27 mouse cellular contexts compared by ENCODE assay signal in the genomic region with DNA sequence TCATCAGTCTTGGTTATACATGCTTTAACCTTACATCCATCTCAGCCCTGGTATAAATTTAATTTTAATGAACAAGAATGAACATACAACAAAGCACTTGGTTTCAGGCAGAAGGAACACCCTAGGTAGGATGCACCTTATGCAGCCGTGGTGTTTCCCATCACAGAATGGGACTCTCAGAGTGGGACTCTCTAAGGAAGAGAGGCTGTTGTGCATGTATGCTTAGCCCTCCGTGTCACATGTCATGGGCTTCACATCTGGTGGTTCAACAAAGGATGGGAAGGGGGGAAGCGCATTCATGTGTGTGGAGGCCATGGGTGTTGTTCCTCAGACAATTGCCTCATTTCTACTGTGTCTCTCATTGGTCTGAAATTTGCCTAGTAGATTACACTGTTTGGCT. TPM values are rescaled to one million over a fixed set of nuclear protein-coding genes. Genes with fewer than 3 reads are reported as not detected.
A peak's percentile ranks its signal among the peaks of the same experiment; 100 is the strongest.
DNase-seq lines count a peak whose midpoint lies in the region; ATAC-seq and TF ChIP-seq lines count a peak whose summit lies in the region.
"Had no signal": no experiment of that assay in that cellular context is flagged by ENCODE, and none has a peak within 500 bp of the region (broad histone marks: within the 10 kb centered on the region; RNA-seq: fewer than 3 reads in every experiment).

No protein-coding gene starts in this region.

- H3K9ac ChIP-seq in midbrain, embryonic 11.5 days (ENCODE audit: low read length), result no peak overlapping the region
- H3K9ac ChIP-seq in midbrain, embryonic 15.5 days, result no peak overlapping the region
- H3K9ac ChIP-seq: embryonic facial prominence, embryonic 12.5 days; forebrain, embryonic 13.5 days; forebrain, embryonic 15.5 days had no signal

- no peaks in the 10 kb centered on the region for H3K27me3 ChIP-seq in midbrain, embryonic 11.5 days (ENCODE audit: control insufficient read depth, insufficient read depth, low read length)
- H3K27me3 ChIP-seq in midbrain, embryonic 15.5 days (replicated peaks), result no peaks in the 10 kb centered on the region
- H3K27me3 ChIP-seq in small intestine, adult 2 months (ENCODE audit: control insufficient read depth, insufficient read depth, low read length), result no peaks in the 10 kb centered on the region
- H3K27me3 ChIP-seq: embryonic facial prominence, embryonic 12.5 days; forebrain, embryonic 13.5 days; forebrain, embryonic 15.5 days; Patski had no signal

- H3K27ac ChIP-seq in midbrain, embryonic 11.5 days (ENCODE audit: low read depth, low read length), result no peak overlapping the region
- no peak overlapping the region for H3K27ac ChIP-seq in midbrain, embryonic 15.5 days
- H3K27ac ChIP-seq in small intestine, adult 2 months (ENCODE audit: insufficient read depth, low read depth, low read length), result peak overlapping the region; percentile 56; the same call in 1 of the 2 replicates
- H3K27ac ChIP-seq: embryonic facial prominence, embryonic 10.5 days; embryonic facial prominence, embryonic 12.5 days; forebrain, embryonic 13.5 days; forebrain, embryonic 15.5 days had no signal

- peaks cover 19% of the 10 kb centered on the region for H3K4me1 ChIP-seq in midbrain, embryonic 11.5 days (ENCODE audit: control insufficient read depth, insufficient read depth, low read length)
- H3K4me1 ChIP-seq in midbrain, embryonic 15.5 days, result peaks cover 26% of the 10 kb centered on the region
- peaks cover 12% of the 10 kb centered on the region for H3K4me1 ChIP-seq in small intestine, adult 2 months (ENCODE audit: control insufficient read depth, insufficient read depth, insufficient read length, low read length)

- TF ChIP-seq CTCF in small intestine, adult 2 months (IDR thresholded peaks at IDR 0.05; ENCODE audit: extremely low read depth, insufficient read length, insufficient replicate concordance, low read depth, low read length), result no peak

- H3K4me2 ChIP-seq in midbrain, embryonic 11.5 days, result no peak overlapping the region
- no peak overlapping the region for H3K4me2 ChIP-seq in midbrain, embryonic 15.5 days
- H3K4me2 ChIP-seq: embryonic facial prominence, embryonic 12.5 days; forebrain, embryonic 13.5 days; forebrain, embryonic 15.5 days had no signal

- 91% methylated on average over 3 of the region's 3 CpGs for WGBS in midbrain, embryonic 11.5 days
- 91% methylated on average over 3 of the region's 3 CpGs for WGBS in midbrain, embryonic 15.5 days
- WGBS in small intestine, adult 2 months, result 68% methylated on average over 3 of the region's 3 CpGs

- no peak for TF ChIP-seq POLR2A in small intestine, adult 2 months (IDR thresholded peaks at IDR 0.05; ENCODE audit: low read depth, low read length)

- no peaks in the 10 kb centered on the region for H3K9me3 ChIP-seq in midbrain, embryonic 11.5 days (ENCODE audit: control insufficient read depth, low read length)
- no peaks in the 10 kb centered on the region for H3K9me3 ChIP-seq in midbrain, embryonic 15.5 days
- H3K9me3 ChIP-seq: embryonic facial prominence, embryonic 10.5 days; embryonic facial prominence, embryonic 12.5 days; forebrain, embryonic 13.5 days; forebrain, embryonic 15.5 days had no signal

- ATAC-seq in midbrain, embryonic 11.5 days (ENCODE audit: low FRiP score), result no peak
- no peak for ATAC-seq in midbrain, embryonic 15.5 days (replicated peaks)
- ATAC-seq: activated CD4-positive, CD25-positive, alpha-beta regulatory T cell, adult 4 months; CD4-positive, CD25-positive, alpha-beta regulatory T cell, adult 4 months; forebrain, embryonic 13.5 days; forebrain, embryonic 15.5 days; Patski had no signal

- H3K36me3 ChIP-seq in midbrain, embryonic 11.5 days (ENCODE audit: control insufficient read depth, insufficient read depth, low read length), result no peaks in the 10 kb centered on the region
- H3K36me3 ChIP-seq in midbrain, embryonic 15.5 days (replicated peaks), result no peaks in the 10 kb centered on the region
- H3K36me3 ChIP-seq in small intestine, adult 2 months (ENCODE audit: control insufficient read depth, insufficient read depth, low read length), result no peaks in the 10 kb centered on the region
- H3K36me3 ChIP-seq: embryonic facial prominence, embryonic 10.5 days; embryonic facial prominence, embryonic 12.5 days; forebrain, embryonic 15.5 days; G1E had no signal

- DNase-seq in heart, adult 11 months, result peak; percentile 72
- no peak for DNase-seq in heart, postnatal 10 days
- peak; percentile 59 for DNase-seq in midbrain, embryonic 11.5 days (ENCODE audit: low spot score, missing footprints)
- DNase-seq: adrenal gland, adult 8-10 months; adrenal gland, postnatal 14 days; adrenal gland, postnatal 36 days; B cell, adult 2 months; cerebellum, adult 11-12 months; cerebellum, adult 2 months; cerebellum, adult 9-10 months; cerebellum, postnatal 10 days; cerebellum, postnatal 25 days had no signal

- H3K4me3 ChIP-seq in midbrain, embryonic 11.5 days (ENCODE audit: low read depth, low read length), result no peak overlapping the region
- no peak overlapping the region for H3K4me3 ChIP-seq in midbrain, embryonic 15.5 days
- no peak overlapping the region for H3K4me3 ChIP-seq in small intestine, adult 2 months (ENCODE audit: low read depth, low read length)
- H3K4me3 ChIP-seq: embryonic facial prominence, embryonic 10.5 days; embryonic facial prominence, embryonic 12.5 days; forebrain, embryonic 13.5 days; forebrain, embryonic 15.5 days had no signal

- intact Hi-C loops in heart, postnatal 10 days (cut with DNase I), result no loop called here

RNA-seq across cellular contexts. Expression of a gene that starts 40.8 kb away (rescaled TPM):
- not detected for total RNA-seq in heart, postnatal 10 days (2021)
- polyA plus RNA-seq in midbrain, embryonic 11.5 days (2014; fragmentation: Nextera tagmentation; extraction: Ambion mirVana), result not detected in 2 replicates
- polyA plus RNA-seq in midbrain, embryonic 15.5 days (2015; fragmentation: Nextera tagmentation; extraction: Ambion mirVana), result 0.15 TPM in 1 of 2 replicates, not detected in the other
- not detected in 2 replicates for polyA plus RNA-seq in small intestine, adult 2 months (2012; rRNA removed)
- total RNA-seq: adrenal gland, adult 18-20 months; adrenal gland, adult 8-10 months; adrenal gland, postnatal 14 days; adrenal gland, postnatal 36 days; CH12.LX; G1E had no signal
- polyA plus RNA-seq: activated CD4-positive, CD25-positive, alpha-beta regulatory T cell, adult 4 months; CD4-positive, CD25-positive, alpha-beta regulatory T cell, adult 4 months; cerebellum, adult 2 months; cortical plate, adult 2 months; embryonic facial prominence, embryonic 10.5 days; embryonic facial prominence, embryonic 12.5 days; embryonic facial prominence, embryonic 14.5 days; forebrain, embryonic 11.5 days; forebrain, embryonic 13.5 days; forebrain, embryonic 15.5 days; G1E; Patski had no signal

Comparison
In these comparisons a context has a peak if more than half of its experiments do, and no peak if none do; other contexts are left out.
1. DNase-seq: peak in heart, adult 11 months (single experiment) and midbrain, embryonic 11.5 days (single experiment); none in heart, postnatal 10 days (0 of 2).